Mouse (Mus musculus): ENCODE measurements around the gene Syn3.

GRCm38 (mm10) chr10:86009688-86010087 lies 489.0 kb downstream of the Syn3 start:
- TF ChIP-seq CTCF (IDR thresholded peaks at IDR 0.05; ENCODE audit: low read depth) (no peak), EP300 (optimal IDR thresholded peaks at IDR 0.05) (no peak)
